In the genomic region with DNA sequence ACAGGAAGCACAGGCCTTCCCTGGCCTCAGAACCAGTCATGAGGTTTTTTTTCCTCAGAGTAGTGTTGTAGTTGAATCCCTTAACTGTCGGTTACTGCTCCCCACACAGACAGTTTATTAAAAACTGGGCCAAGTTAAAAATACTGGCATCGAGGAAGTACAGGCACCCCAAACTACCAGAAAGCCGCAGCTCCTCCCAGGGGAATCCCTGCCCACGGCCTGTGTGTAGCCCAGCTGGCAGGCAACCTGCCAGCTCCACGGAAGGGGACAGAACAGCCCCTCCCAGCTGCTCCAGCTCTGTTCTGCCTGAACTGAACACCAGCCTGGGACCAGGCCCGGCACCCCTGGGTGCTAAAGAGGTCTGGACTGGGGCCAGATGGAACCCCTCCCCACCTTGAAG, we compare ENCODE assay signal across 10 mouse cellular contexts. TPM values are rescaled to one million over a fixed set of nuclear protein-coding genes. Genes with fewer than 3 reads are reported as not detected.
DNase-seq lines count a peak whose midpoint lies in the region; ATAC-seq and TF ChIP-seq lines count a peak whose summit lies in the region.
"Had no signal": no experiment of that assay in that cellular context is flagged by ENCODE, and none has a peak within 500 bp of the region (broad histone marks: within the 10 kb centered on the region; RNA-seq: fewer than 3 reads in every experiment).

No protein-coding gene starts in this region.

- H3K9me3 ChIP-seq in midbrain, embryonic 10.5 days (replicated peaks), result no peaks in the 10 kb centered on the region
- no peaks in the 10 kb centered on the region for H3K9me3 ChIP-seq in midbrain, embryonic 16.5 days (replicated peaks; ENCODE audit: control insufficient read depth, low read length, poor library complexity, severe bottlenecking)
- no peaks in the 10 kb centered on the region for H3K9me3 ChIP-seq in limb, embryonic 14.5 days (ENCODE audit: control insufficient read depth, low read length)
- no peaks in the 10 kb centered on the region for H3K9me3 ChIP-seq in forebrain, embryonic 12.5 days
- H3K9me3 ChIP-seq: neural tube, embryonic 12.5 days had no signal

- 76% methylated on average over 6 of the region's 6 CpGs for WGBS in midbrain, embryonic 10.5 days
- WGBS in midbrain, embryonic 16.5 days, result 37% methylated on average over 6 of the region's 6 CpGs
- WGBS in limb, embryonic 14.5 days, result 28% methylated on average over 6 of the region's 6 CpGs
- WGBS in spleen, adult 2 months, result 2% methylated on average over 6 of the region's 6 CpGs
- WGBS in forebrain, embryonic 12.5 days, result 51% methylated on average over 6 of the region's 6 CpGs

- no peak overlapping the region for H3K9ac ChIP-seq in midbrain, embryonic 16.5 days (ENCODE audit: low read depth, low read length)
- H3K9ac ChIP-seq in limb, embryonic 14.5 days (ENCODE audit: low read depth, low read length, severe bottlenecking), result no peak overlapping the region
- no peak overlapping the region for H3K9ac ChIP-seq in forebrain, embryonic 12.5 days
- H3K9ac ChIP-seq: neural tube, embryonic 12.5 days had no signal

- no peak for TF ChIP-seq CTCF in spleen, adult 2 months (IDR thresholded peaks at IDR 0.05; ENCODE audit: extremely low read depth, insufficient read depth, insufficient read length, insufficient replicate concordance)

- ATAC-seq in midbrain, embryonic 16.5 days, result no peak
- ATAC-seq in limb, embryonic 14.5 days (ENCODE audit: low FRiP score, low read depth), result no peak
- ATAC-seq in forebrain, embryonic 12.5 days (ENCODE audit: low FRiP score), result no peak

- H3K4me1 ChIP-seq in midbrain, embryonic 10.5 days, result peaks cover 92% of the 10 kb centered on the region
- peaks cover 17% of the 10 kb centered on the region; the same call in 1 of the 2 replicates for H3K4me1 ChIP-seq in midbrain, embryonic 16.5 days (ENCODE audit: control insufficient read depth, insufficient read depth, low read length)
- peaks cover 69% of the 10 kb centered on the region for H3K4me1 ChIP-seq in limb, embryonic 14.5 days (ENCODE audit: control insufficient read depth, insufficient read depth, low read length)
- peaks cover 15% of the 10 kb centered on the region for H3K4me1 ChIP-seq in spleen, adult 2 months (ENCODE audit: control insufficient read depth, insufficient read depth, insufficient read length)
- peaks cover 81% of the 10 kb centered on the region for H3K4me1 ChIP-seq in forebrain, embryonic 12.5 days

- DNase-seq in adrenal gland, postnatal 10 days, result peak; percentile 58
- DNase-seq in adrenal gland, postnatal 25 days, result no peak
- DNase-seq in midbrain, embryonic 10.5 days (ENCODE audit: low spot score), result no peak
- no peak for DNase-seq in limb, embryonic 14.5 days (ENCODE audit: low spot score)
- peak; percentile 37 to 52 for DNase-seq in spleen, adult 2 months (ENCODE audit: low read depth in 1 of 2, low spot score in 2 of 2)
- no peak for DNase-seq in thymus, postnatal 36 days

- H3K4me3 ChIP-seq in midbrain, embryonic 10.5 days, result no peak overlapping the region
- H3K4me3 ChIP-seq in midbrain, embryonic 16.5 days (ENCODE audit: low read depth, low read length), result no peak overlapping the region
- no peak overlapping the region for H3K4me3 ChIP-seq in limb, embryonic 14.5 days (replicated peaks; ENCODE audit: low read length)
- H3K4me3 ChIP-seq in spleen, adult 2 months (ENCODE audit: extremely low read depth, insufficient read depth, insufficient read length), result no peak overlapping the region
- no peak overlapping the region for H3K4me3 ChIP-seq in forebrain, embryonic 12.5 days (replicated peaks)
- H3K4me3 ChIP-seq: neural tube, embryonic 12.5 days had no signal

- peaks cover 91% of the 10 kb centered on the region for H3K27me3 ChIP-seq in midbrain, embryonic 10.5 days (ENCODE audit: low read depth, poor library complexity, severe bottlenecking)
- H3K27me3 ChIP-seq in midbrain, embryonic 16.5 days (ENCODE audit: control insufficient read depth, insufficient read depth, low read depth, low read length), result peaks cover 21% of the 10 kb centered on the region; the same call in 1 of the 2 replicates
- H3K27me3 ChIP-seq in limb, embryonic 14.5 days (ENCODE audit: control insufficient read depth, insufficient read depth, low read length), result no peaks in the 10 kb centered on the region
- H3K27me3 ChIP-seq in spleen, adult 2 months (ENCODE audit: control insufficient read depth, insufficient read depth, low read length), result no peaks in the 10 kb centered on the region
- peaks cover 45% of the 10 kb centered on the region for H3K27me3 ChIP-seq in forebrain, embryonic 12.5 days

- H3K27ac ChIP-seq in midbrain, embryonic 10.5 days (replicated peaks), result peak overlapping the region; percentile 59
- H3K27ac ChIP-seq in midbrain, embryonic 16.5 days (ENCODE audit: low read length), result no peak overlapping the region
- peak overlapping the region; percentile 48 for H3K27ac ChIP-seq in limb, embryonic 14.5 days (replicated peaks; ENCODE audit: low read depth, low read length)
- H3K27ac ChIP-seq in spleen, adult 2 months (ENCODE audit: insufficient read depth, low read length), result no peak overlapping the region
- H3K27ac ChIP-seq in forebrain, embryonic 12.5 days, result no peak overlapping the region
- H3K27ac ChIP-seq: neural tube, embryonic 12.5 days had no signal

- H3K36me3 ChIP-seq in midbrain, embryonic 10.5 days, result no peaks in the 10 kb centered on the region
- no peaks in the 10 kb centered on the region for H3K36me3 ChIP-seq in midbrain, embryonic 16.5 days (ENCODE audit: control insufficient read depth, insufficient read depth, low read length)
- no peaks in the 10 kb centered on the region for H3K36me3 ChIP-seq in limb, embryonic 14.5 days (ENCODE audit: control insufficient read depth, insufficient read depth, low read length)
- H3K36me3 ChIP-seq in spleen, adult 2 months (ENCODE audit: control insufficient read depth, insufficient read depth, low read length), result no peaks in the 10 kb centered on the region
- H3K36me3 ChIP-seq in forebrain, embryonic 12.5 days (replicated peaks), result no peaks in the 10 kb centered on the region
- H3K36me3 ChIP-seq: neural tube, embryonic 12.5 days had no signal

- TF ChIP-seq POLR2A in limb, embryonic 14.5 days (IDR thresholded peaks at IDR 0.05; ENCODE audit: borderline replicate concordance, extremely low read depth, insufficient read depth, insufficient read length), result no peak
- no peak for TF ChIP-seq POLR2A in spleen, adult 2 months (IDR thresholded peaks at IDR 0.05; ENCODE audit: low read depth, low read length)

- no peak overlapping the region for H3K4me2 ChIP-seq in midbrain, embryonic 16.5 days (ENCODE audit: low read length)
- no peak overlapping the region for H3K4me2 ChIP-seq in limb, embryonic 14.5 days (replicated peaks; ENCODE audit: low read depth, low read length, severe bottlenecking)
- no peak overlapping the region for H3K4me2 ChIP-seq in forebrain, embryonic 12.5 days
- H3K4me2 ChIP-seq: neural tube, embryonic 12.5 days had no signal

RNA-seq across cellular contexts. Expression of a gene that starts 11.3 kb away (rescaled TPM):
- 100 to 1,000 TPM; 470 to 498 TPM for total RNA-seq in adrenal gland, postnatal 10 days (2021)
- 592 and 648 TPM in 2 replicates for total RNA-seq in adrenal gland, postnatal 25 days (2021)
- polyA plus RNA-seq in midbrain, embryonic 10.5 days (2016; fragmentation: Nextera tagmentation; extraction: Ambion mirVana), result 107 and 118 TPM in 2 replicates
- 50.4 and 66.0 TPM in 2 replicates for polyA plus RNA-seq in midbrain, embryonic 16.5 days (2015; fragmentation: Nextera tagmentation; extraction: Ambion mirVana)
- polyA plus RNA-seq in limb, embryonic 14.5 days (2012; rRNA removed), result 2,661 and 2,964 TPM in 2 replicates
- 487 and 640 TPM in 2 replicates for polyA plus RNA-seq in limb, embryonic 14.5 days (2014; fragmentation: Nextera tagmentation; extraction: Ambion mirVana)
- polyA plus RNA-seq in spleen, adult 2 months (2012; rRNA removed), result 0.29 and 0.75 TPM in 2 replicates
- polyA plus RNA-seq in forebrain, embryonic 12.5 days (2016; fragmentation: Nextera tagmentation; extraction: Ambion mirVana), result 143 and 148 TPM in 2 replicates
- polyA plus RNA-seq: C2C12 had no signal

Comparison
In these comparisons a context has a peak if more than half of its experiments do, and no peak if none do; other contexts are left out.
1. DNase-seq: peak in adrenal gland, postnatal 10 days (single experiment) and spleen, adult 2 months (2 of 2); none in adrenal gland, postnatal 25 days (single experiment), midbrain, embryonic 10.5 days (single experiment), limb, embryonic 14.5 days (single experiment) and thymus, postnatal 36 days (0 of 2).
2. H3K27ac ChIP-seq: peak in midbrain, embryonic 10.5 days (single experiment) and limb, embryonic 14.5 days (single experiment); none in midbrain, embryonic 16.5 days (single experiment), spleen, adult 2 months (single experiment) and forebrain, embryonic 12.5 days (single experiment).
3. RNA of a gene that starts 11.3 kb away (polyA plus RNA-seq): 487 to 2,964 TPM in limb, embryonic 14.5 days, 143 to 148 TPM in forebrain, embryonic 12.5 days, 107 to 118 TPM in midbrain, embryonic 10.5 days and 50.4 to 66.0 TPM in midbrain, embryonic 16.5 days; 0.29 to 0.75 TPM in spleen, adult 2 months; every median in the first group is over 10 times any median in the second.